Comparison of ENCODE assay signal across 7 mouse cellular contexts in the genomic region with DNA sequence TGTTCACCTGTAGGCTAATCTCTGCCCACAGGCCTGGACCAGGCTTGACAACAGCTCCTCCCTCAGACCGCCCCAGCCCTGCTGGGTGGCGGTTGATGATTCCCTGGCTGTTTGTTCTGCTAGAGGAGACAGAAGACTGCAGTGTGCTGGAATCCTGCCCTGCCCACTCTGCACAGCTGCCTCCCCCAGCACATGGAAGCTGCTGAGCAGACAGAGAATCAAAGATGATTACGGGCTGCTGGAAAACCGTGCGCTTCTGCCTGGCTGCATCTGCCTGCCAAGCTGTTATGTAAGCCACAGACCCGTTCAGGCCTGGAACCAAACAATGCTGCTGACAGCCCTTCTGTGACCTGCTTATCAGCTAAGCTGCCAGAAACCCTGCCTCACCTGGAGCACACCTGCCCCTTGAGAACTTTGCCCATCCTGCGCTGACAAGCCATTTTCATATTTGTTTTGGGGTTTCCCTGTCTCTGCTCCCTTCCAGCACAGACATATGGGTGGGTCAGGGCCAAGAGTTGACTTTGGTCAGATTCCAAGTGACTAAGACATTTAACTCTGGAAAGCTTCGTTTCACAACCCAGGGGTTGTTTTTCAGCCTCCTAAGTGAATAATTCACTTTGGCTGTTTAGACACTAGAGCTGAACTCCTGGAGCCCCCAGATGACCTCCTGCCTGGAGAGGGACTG. TPM values are rescaled to one million over a fixed set of nuclear protein-coding genes. Genes with fewer than 3 reads are reported as not detected.
DNase-seq lines count a peak whose midpoint lies in the region; ATAC-seq and TF ChIP-seq lines count a peak whose summit lies in the region.

No protein-coding gene starts in this region.

- no peak overlapping the region for H3K9ac ChIP-seq in forebrain, embryonic 14.5 days (ENCODE audit: low read length)
- H3K9ac ChIP-seq in heart, postnatal 0 days (replicated peaks; ENCODE audit: low read depth, low read length), result no peak overlapping the region
- no peak overlapping the region for H3K9ac ChIP-seq in liver, embryonic 12.5 days

- WGBS in forebrain, embryonic 14.5 days, result 33% methylated on average over 8 of the region's 8 CpGs
- 22% methylated on average over 8 of the region's 8 CpGs for WGBS in heart, postnatal 0 days
- 39% methylated on average over 8 of the region's 8 CpGs for WGBS in liver, embryonic 12.5 days (ENCODE audit: insufficient replicate concordance)
- WGBS in olfactory bulb, adult 2 months, result 8% methylated on average over 8 of the region's 8 CpGs

- H3K9me3 ChIP-seq in forebrain, embryonic 14.5 days (replicated peaks; ENCODE audit: control insufficient read depth, low read length), result no peaks in the 10 kb centered on the region
- no peaks in the 10 kb centered on the region for H3K9me3 ChIP-seq in heart, postnatal 0 days (replicated peaks; ENCODE audit: control insufficient read depth, low read length)
- H3K9me3 ChIP-seq in liver, embryonic 12.5 days (replicated peaks), result no peaks in the 10 kb centered on the region

- H3K4me2 ChIP-seq in forebrain, embryonic 14.5 days (ENCODE audit: low read length), result no peak overlapping the region
- peak overlapping the region; percentile 8 for H3K4me2 ChIP-seq in heart, postnatal 0 days (ENCODE audit: low read depth, low read length)
- H3K4me2 ChIP-seq in liver, embryonic 12.5 days, result peak overlapping the region; percentile 8; the same call in 1 of the 2 replicates

- peaks cover 7% of the 10 kb centered on the region; the same call in 1 of the 2 replicates for H3K4me1 ChIP-seq in forebrain, embryonic 14.5 days (ENCODE audit: control insufficient read depth, insufficient read depth, low read length)
- no peaks in the 10 kb centered on the region for H3K4me1 ChIP-seq in heart, postnatal 0 days (ENCODE audit: control insufficient read depth, insufficient read depth)
- H3K4me1 ChIP-seq in liver, embryonic 12.5 days, result 0 out of 2 replicates have a peak, but pooled peaks cover 2% of the 10 kb centered on the region
- peaks cover 15% of the 10 kb centered on the region for H3K4me1 ChIP-seq in olfactory bulb, adult 2 months (ENCODE audit: control insufficient read depth, insufficient read depth, low read length)

- H3K27me3 ChIP-seq in forebrain, embryonic 14.5 days (replicated peaks; ENCODE audit: control insufficient read depth, insufficient read depth, low read length), result no peaks in the 10 kb centered on the region
- no peaks in the 10 kb centered on the region for H3K27me3 ChIP-seq in heart, postnatal 0 days (ENCODE audit: control insufficient read depth, insufficient read depth, low read length)
- no peaks in the 10 kb centered on the region for H3K27me3 ChIP-seq in liver, embryonic 12.5 days (replicated peaks)

- no peak; the same call in 1 of the 2 replicates for TF ChIP-seq EP300 in heart, postnatal 0 days (IDR thresholded peaks at IDR 0.05; ENCODE audit: low read depth)

- DNase-seq in cerebellum, adult 18-20 months, result peak; percentile 63 to 72
- peak; percentile 76 for DNase-seq in forebrain, embryonic 14.5 days (ENCODE audit: low spot score)
- DNase-seq in heart, postnatal 0 days (ENCODE audit: low spot score), result peak; percentile 65
- peak; percentile 90 to 95 for DNase-seq in kidney, postnatal 36 days
- peak; percentile 57 for DNase-seq in urinary bladder, postnatal 25 days (ENCODE audit: low spot score)

- ATAC-seq in forebrain, embryonic 14.5 days, result peak; percentile 86
- ATAC-seq in heart, postnatal 0 days (ENCODE audit: insufficient read depth, low read depth), result peak; percentile 80
- ATAC-seq in liver, embryonic 12.5 days, result peak; percentile 67

- H3K27ac ChIP-seq in forebrain, embryonic 14.5 days (ENCODE audit: low read depth, low read length), result 0 out of 2 replicates have a peak overlapping the region, but pooled peaks have one; percentile 44
- H3K27ac ChIP-seq in heart, postnatal 0 days (ENCODE audit: low read depth), result peak overlapping the region; percentile 17; the same call in 1 of the 2 replicates
- H3K27ac ChIP-seq in liver, embryonic 12.5 days, result 0 out of 2 replicates have a peak overlapping the region, but pooled peaks have one; percentile 48
- H3K27ac ChIP-seq in olfactory bulb, adult 2 months (ENCODE audit: insufficient read depth, low read depth, low read length), result peak overlapping the region; percentile 99

- no peak overlapping the region for H3K4me3 ChIP-seq in forebrain, embryonic 14.5 days (ENCODE audit: low read depth, low read length)
- H3K4me3 ChIP-seq in heart, postnatal 0 days (ENCODE audit: low read depth, low read length), result no peak overlapping the region
- H3K4me3 ChIP-seq in liver, embryonic 12.5 days, result no peak overlapping the region
- no peak overlapping the region for H3K4me3 ChIP-seq in olfactory bulb, adult 2 months (ENCODE audit: insufficient read depth, low read depth, low read length)

- H3K36me3 ChIP-seq in forebrain, embryonic 14.5 days (ENCODE audit: control insufficient read depth, insufficient read depth, low read length), result no peaks in the 10 kb centered on the region
- H3K36me3 ChIP-seq in heart, postnatal 0 days (replicated peaks; ENCODE audit: control insufficient read depth, insufficient read depth, low read length), result no peaks in the 10 kb centered on the region
- H3K36me3 ChIP-seq in liver, embryonic 12.5 days, result no peaks in the 10 kb centered on the region

- TF ChIP-seq POLR2A in olfactory bulb, adult 2 months (IDR thresholded peaks at IDR 0.05; ENCODE audit: insufficient read depth, low read depth, low read length), result no peak

- no peak for TF ChIP-seq CTCF in heart, postnatal 0 days (IDR thresholded peaks at IDR 0.05; ENCODE audit: low read depth)
- TF ChIP-seq CTCF in olfactory bulb, adult 2 months (IDR thresholded peaks at IDR 0.05; ENCODE audit: insufficient read depth, low read depth, low read length), result no peak

RNA-seq across cellular contexts. Expression of gene Zfp648, which starts 50.7 kb away (rescaled TPM):
- polyA plus RNA-seq in forebrain, embryonic 14.5 days (2014; fragmentation: Nextera tagmentation; extraction: Ambion mirVana), result 0.30 and 0.41 TPM in 2 replicates
- not detected in 2 replicates for total RNA-seq in heart, postnatal 0 days (2014; rRNA removed; ENCODE audit: low replicate concordance)
- not detected in 2 replicates for polyA plus RNA-seq in heart, postnatal 0 days (2015; fragmentation: Nextera tagmentation; extraction: Ambion mirVana)
- polyA plus RNA-seq in liver, embryonic 12.5 days (2016; fragmentation: Nextera tagmentation; extraction: Ambion mirVana), result 0.08 TPM in 2 replicates
- polyA plus RNA-seq in olfactory bulb, adult 2 months (2012; ENCODE audit: insufficient read depth, insufficient read length, low replicate concordance, missing spikeins), result not detected in 2 replicates

Comparison
In these comparisons a context has a peak if more than half of its experiments do, and no peak if none do; other contexts are left out.
1. H3K27ac ChIP-seq: peak in every context shown above with its lines; median percentile 99 in olfactory bulb, adult 2 months; 48 in liver, embryonic 12.5 days; 44 in forebrain, embryonic 14.5 days; 17 in heart, postnatal 0 days.